Comparison of ENCODE assay signal across 17 mouse cellular contexts in the genomic region with DNA sequence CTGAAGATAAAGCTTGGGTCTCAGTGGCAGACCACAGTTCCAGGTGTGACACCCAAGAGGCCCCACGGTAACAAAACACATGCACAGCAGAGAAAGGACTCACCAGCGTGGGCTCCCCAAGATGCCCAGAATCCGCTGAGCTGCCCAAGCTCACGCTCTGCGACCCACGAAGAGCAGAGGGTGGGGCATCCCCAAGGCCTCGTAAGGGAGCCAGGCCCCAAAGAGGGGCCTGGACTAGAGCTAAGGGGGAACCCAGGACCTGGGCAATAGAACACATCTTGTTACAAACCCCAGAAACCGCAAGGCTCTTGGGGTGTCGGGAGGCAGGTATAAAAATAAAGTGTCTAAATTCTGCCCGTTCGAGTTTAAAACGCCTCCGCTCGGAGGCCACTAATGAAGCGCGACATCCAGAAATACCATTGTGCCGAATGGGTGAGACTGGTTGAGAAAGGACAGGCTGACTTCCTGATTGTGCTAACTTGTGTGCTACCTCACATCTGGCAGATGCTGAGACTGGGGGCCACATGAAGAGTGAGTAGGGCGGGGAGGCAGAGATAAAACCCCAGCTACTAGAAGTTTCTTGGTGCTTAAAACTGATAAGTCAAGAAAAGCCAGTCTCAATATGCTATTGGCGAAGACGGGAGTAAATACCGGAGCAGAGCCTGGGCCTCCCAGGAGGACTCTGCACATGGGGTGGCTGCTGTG. TPM values are rescaled to one million over a fixed set of nuclear protein-coding genes. Genes with fewer than 3 reads are reported as not detected.
DNase-seq lines count a peak whose midpoint lies in the region; ATAC-seq and TF ChIP-seq lines count a peak whose summit lies in the region.
"Had no signal": no experiment of that assay in that cellular context is flagged by ENCODE, and none has a peak within 500 bp of the region (broad histone marks: within the 10 kb centered on the region; RNA-seq: fewer than 3 reads in every experiment).

No protein-coding gene starts in this region.

- H3K4me1 ChIP-seq in forebrain, embryonic 10.5 days = peaks cover 17% of the 10 kb centered on the region
- H3K4me1 ChIP-seq in forebrain, embryonic 16.5 days (replicated peaks; ENCODE audit: control insufficient read depth, insufficient read depth, low read length) = peaks cover 14% of the 10 kb centered on the region
- peaks cover 3% of the 10 kb centered on the region; the same call in 1 of the 2 replicates for H3K4me1 ChIP-seq in stomach, embryonic 14.5 days (ENCODE audit: control insufficient read depth, insufficient read depth, low read length)
- H3K4me1 ChIP-seq in stomach, postnatal 0 days (replicated peaks; ENCODE audit: control insufficient read depth, insufficient read depth) = no peaks in the 10 kb centered on the region
- H3K4me1 ChIP-seq in liver, embryonic 12.5 days = peaks cover 33% of the 10 kb centered on the region
- peaks cover 10% of the 10 kb centered on the region; the same call in 1 of the 2 replicates for H3K4me1 ChIP-seq in stomach, embryonic 15.5 days
- H3K4me1 ChIP-seq: lung, embryonic 15.5 days; megakaryocyte, embryonic 14.5 days had no signal

- intact Hi-C loops in heart, postnatal 25 days (cut with DNase I) = no loop called here

- TF ChIP-seq CTCF in stomach, postnatal 0 days (IDR thresholded peaks at IDR 0.05; ENCODE audit: low read depth) = no peak

- 91% methylated on average over 21 of the region's 21 CpGs for WGBS in forebrain, embryonic 10.5 days
- WGBS in forebrain, embryonic 16.5 days = 86% methylated on average over 21 of the region's 21 CpGs
- 92% methylated on average over 21 of the region's 21 CpGs for WGBS in stomach, embryonic 14.5 days
- 90% methylated on average over 21 of the region's 21 CpGs for WGBS in stomach, postnatal 0 days
- WGBS in liver, embryonic 12.5 days (ENCODE audit: insufficient replicate concordance) = 59% methylated on average over 21 of the region's 21 CpGs
- WGBS in stomach, embryonic 15.5 days = 84% methylated on average over 21 of the region's 21 CpGs

- H3K27ac ChIP-seq in forebrain, embryonic 10.5 days = peak overlapping the region; percentile 48; the same call in 1 of the 2 replicates
- no peak overlapping the region for H3K27ac ChIP-seq in forebrain, embryonic 16.5 days (ENCODE audit: low read length)
- H3K27ac ChIP-seq in stomach, embryonic 14.5 days (ENCODE audit: low read length) = no peak overlapping the region
- no peak overlapping the region for H3K27ac ChIP-seq in stomach, postnatal 0 days (replicated peaks)
- H3K27ac ChIP-seq in liver, embryonic 12.5 days = peak overlapping the region; percentile 90
- H3K27ac ChIP-seq in stomach, embryonic 15.5 days = no peak overlapping the region
- H3K27ac ChIP-seq: kidney, postnatal 0 days; limb, embryonic 10.5 days; lung, embryonic 15.5 days; neural tube, embryonic 13.5 days had no signal

- no peak overlapping the region for H3K4me2 ChIP-seq in forebrain, embryonic 16.5 days (ENCODE audit: low read length)
- no peak overlapping the region for H3K4me2 ChIP-seq in stomach, embryonic 14.5 days (replicated peaks; ENCODE audit: low read depth, low read length)
- no peak overlapping the region for H3K4me2 ChIP-seq in stomach, postnatal 0 days (replicated peaks; ENCODE audit: low read depth)
- H3K4me2 ChIP-seq in liver, embryonic 12.5 days = peak overlapping the region; percentile 62
- H3K4me2 ChIP-seq in stomach, embryonic 15.5 days = no peak overlapping the region
- H3K4me2 ChIP-seq: lung, embryonic 15.5 days; neural tube, embryonic 13.5 days had no signal

- no peak overlapping the region for H3K9ac ChIP-seq in forebrain, embryonic 16.5 days (replicated peaks; ENCODE audit: low read depth, low read length)
- H3K9ac ChIP-seq in stomach, embryonic 14.5 days (replicated peaks; ENCODE audit: low read depth, low read length) = no peak overlapping the region
- H3K9ac ChIP-seq in stomach, postnatal 0 days (ENCODE audit: low read length) = no peak overlapping the region
- peak overlapping the region; percentile 40; the same call in 1 of the 2 replicates for H3K9ac ChIP-seq in liver, embryonic 12.5 days
- no peak overlapping the region for H3K9ac ChIP-seq in stomach, embryonic 15.5 days
- H3K9ac ChIP-seq: forebrain, postnatal 0 days; lung, embryonic 15.5 days; neural tube, embryonic 13.5 days had no signal

- H3K9me3 ChIP-seq in forebrain, embryonic 10.5 days = no peaks in the 10 kb centered on the region; the same call in 1 of the 2 replicates
- H3K9me3 ChIP-seq in forebrain, embryonic 16.5 days (ENCODE audit: control insufficient read depth, low read length) = no peaks in the 10 kb centered on the region
- H3K9me3 ChIP-seq in stomach, embryonic 14.5 days (ENCODE audit: control insufficient read depth, low read depth, low read length) = no peaks in the 10 kb centered on the region
- H3K9me3 ChIP-seq in stomach, postnatal 0 days (ENCODE audit: control insufficient read depth, low read length) = no peaks in the 10 kb centered on the region
- H3K9me3 ChIP-seq in liver, embryonic 12.5 days (replicated peaks) = no peaks in the 10 kb centered on the region
- H3K9me3 ChIP-seq in stomach, embryonic 15.5 days = no peaks in the 10 kb centered on the region
- H3K9me3 ChIP-seq: limb, embryonic 10.5 days; lung, embryonic 15.5 days; neural tube, embryonic 13.5 days had no signal

- ATAC-seq in forebrain, embryonic 16.5 days = no peak
- ATAC-seq in stomach, embryonic 14.5 days (ENCODE audit: insufficient number of reproducible peaks, insufficient read depth, low FRiP score, low read depth) = 0 out of 2 replicates have a peak, but pooled peaks have one; percentile 26
- no peak for ATAC-seq in stomach, postnatal 0 days (ENCODE audit: low FRiP score, low TSS enrichment)
- peak; percentile 95 for ATAC-seq in liver, embryonic 12.5 days
- peak; percentile 71; the same call in 1 of the 2 replicates for ATAC-seq in stomach, embryonic 15.5 days (ENCODE audit: insufficient read depth, low FRiP score, low read depth)
- ATAC-seq: forebrain, postnatal 0 days had no signal

- no peak for TF ChIP-seq EP300 in stomach, postnatal 0 days (optimal IDR thresholded peaks at IDR 0.05)

- H3K4me3 ChIP-seq in forebrain, embryonic 10.5 days = no peak overlapping the region
- H3K4me3 ChIP-seq in forebrain, embryonic 16.5 days (replicated peaks; ENCODE audit: low read length) = no peak overlapping the region
- no peak overlapping the region for H3K4me3 ChIP-seq in stomach, embryonic 14.5 days (ENCODE audit: low read depth, low read length)
- H3K4me3 ChIP-seq in stomach, postnatal 0 days (ENCODE audit: low read depth, low read length) = no peak overlapping the region
- peak overlapping the region; percentile 18 for H3K4me3 ChIP-seq in liver, embryonic 12.5 days
- H3K4me3 ChIP-seq in stomach, embryonic 15.5 days (replicated peaks) = no peak overlapping the region
- H3K4me3 ChIP-seq: limb, embryonic 10.5 days; lung, embryonic 15.5 days; megakaryocyte, embryonic 14.5 days; neural tube, embryonic 13.5 days had no signal

- no peaks in the 10 kb centered on the region for H3K27me3 ChIP-seq in forebrain, embryonic 10.5 days (ENCODE audit: poor library complexity, severe bottlenecking)
- H3K27me3 ChIP-seq in forebrain, embryonic 16.5 days (replicated peaks; ENCODE audit: control insufficient read depth, insufficient read depth, low read length) = no peaks in the 10 kb centered on the region
- no peaks in the 10 kb centered on the region for H3K27me3 ChIP-seq in stomach, embryonic 14.5 days (ENCODE audit: control insufficient read depth, insufficient read depth, low read length)
- no peaks in the 10 kb centered on the region for H3K27me3 ChIP-seq in stomach, postnatal 0 days (ENCODE audit: control insufficient read depth, insufficient read depth, low read length)
- 0 out of 2 replicates have a peak, but pooled peaks cover 4% of the 10 kb centered on the region for H3K27me3 ChIP-seq in liver, embryonic 12.5 days (replicated peaks)
- no peaks in the 10 kb centered on the region for H3K27me3 ChIP-seq in stomach, embryonic 15.5 days (replicated peaks)
- H3K27me3 ChIP-seq: lung, embryonic 15.5 days; neural tube, embryonic 13.5 days had no signal

- DNase-seq in forebrain, embryonic 10.5 days (ENCODE audit: extremely low spot score, low spot score) = no peak
- DNase-seq in stomach, postnatal 0 days (ENCODE audit: low spot score) = no peak
- no peak for DNase-seq in frontal cortex, postnatal 14 days (ENCODE audit: low spot score in 2 of 2)
- no peak for DNase-seq in heart, postnatal 25 days (ENCODE audit: low spot score)
- DNase-seq: cerebellum, adult 8-10 months; embryo, embryonic 11 days; forebrain, postnatal 0 days; thymus, postnatal 36 days had no signal

- peaks cover 77% of the 10 kb centered on the region for H3K36me3 ChIP-seq in forebrain, embryonic 10.5 days (replicated peaks)
- H3K36me3 ChIP-seq in forebrain, embryonic 16.5 days (ENCODE audit: control insufficient read depth, insufficient read depth) = peaks cover 2% of the 10 kb centered on the region
- H3K36me3 ChIP-seq in stomach, embryonic 14.5 days (ENCODE audit: control insufficient read depth, insufficient read depth, low read length) = peaks cover 9% of the 10 kb centered on the region; the same call in 1 of the 2 replicates
- H3K36me3 ChIP-seq in stomach, postnatal 0 days (ENCODE audit: control insufficient read depth, insufficient read depth, low read length) = peaks cover 7% of the 10 kb centered on the region
- peaks cover 37% of the 10 kb centered on the region for H3K36me3 ChIP-seq in liver, embryonic 12.5 days
- peaks cover 5% of the 10 kb centered on the region; the same call in 1 of the 2 replicates for H3K36me3 ChIP-seq in stomach, embryonic 15.5 days

RNA-seq across cellular contexts. Expression of gene Cep164, which starts 25.3 kb away (rescaled TPM):
- 19.3 and 20.4 TPM in 2 replicates for polyA plus RNA-seq in forebrain, embryonic 10.5 days (2016; fragmentation: Nextera tagmentation; extraction: Ambion mirVana)
- 11.6 and 17.9 TPM in 2 replicates for polyA plus RNA-seq in forebrain, embryonic 16.5 days (2015; fragmentation: Nextera tagmentation; extraction: Ambion mirVana)
- 24.4 and 34.6 TPM in 2 replicates for polyA plus RNA-seq in stomach, embryonic 14.5 days (2014; fragmentation: Nextera tagmentation; extraction: Ambion mirVana)
- 12.9 TPM in 2 replicates for polyA plus RNA-seq in stomach, postnatal 0 days (2015; fragmentation: Nextera tagmentation; extraction: Ambion mirVana)
- polyA plus RNA-seq in liver, embryonic 12.5 days (2016; fragmentation: Nextera tagmentation; extraction: Ambion mirVana) = 6.2 and 8.2 TPM in 2 replicates
- polyA plus RNA-seq in stomach, embryonic 15.5 days (2015; fragmentation: Nextera tagmentation; extraction: Ambion mirVana) = 24.7 and 25.6 TPM in 2 replicates
- total RNA-seq in heart, postnatal 25 days (2021) = 1 to 10 TPM; 5.8 to 6.4 TPM

RNA-seq across cellular contexts. Expression of gene Bace1, which starts 35.2 kb away (rescaled TPM):
- 18.5 and 20.7 TPM in 2 replicates for polyA plus RNA-seq in forebrain, embryonic 10.5 days (2016; fragmentation: Nextera tagmentation; extraction: Ambion mirVana)
- polyA plus RNA-seq in forebrain, embryonic 16.5 days (2015; fragmentation: Nextera tagmentation; extraction: Ambion mirVana) = 46.9 and 51.7 TPM in 2 replicates
- polyA plus RNA-seq in stomach, embryonic 14.5 days (2014; fragmentation: Nextera tagmentation; extraction: Ambion mirVana) = 34.3 and 37.1 TPM in 2 replicates
- polyA plus RNA-seq in stomach, postnatal 0 days (2015; fragmentation: Nextera tagmentation; extraction: Ambion mirVana) = 12.8 and 13.3 TPM in 2 replicates
- 9.0 and 9.4 TPM in 2 replicates for polyA plus RNA-seq in liver, embryonic 12.5 days (2016; fragmentation: Nextera tagmentation; extraction: Ambion mirVana)
- polyA plus RNA-seq in stomach, embryonic 15.5 days (2015; fragmentation: Nextera tagmentation; extraction: Ambion mirVana) = 28.3 and 28.5 TPM in 2 replicates
- 10 to 100 TPM; 31.6 to 33.1 TPM for total RNA-seq in heart, postnatal 25 days (2021)

Comparison
In these comparisons a context has a peak if more than half of its experiments do, and no peak if none do; other contexts are left out.
1. H3K27ac ChIP-seq: peak in forebrain, embryonic 10.5 days (single experiment) and liver, embryonic 12.5 days (single experiment); none in forebrain, embryonic 16.5 days (single experiment), stomach, embryonic 14.5 days (single experiment), stomach, postnatal 0 days (single experiment) and stomach, embryonic 15.5 days (single experiment).
2. ATAC-seq: peak in stomach, embryonic 14.5 days (single experiment), liver, embryonic 12.5 days (single experiment) and stomach, embryonic 15.5 days (single experiment); none in forebrain, embryonic 16.5 days (single experiment) and stomach, postnatal 0 days (single experiment).